Mouse (Mus musculus) heart, embryonic 16.5 days (tissue): Measurements from ENCODE around the gene Coro6. TPM values are rescaled to one million over a fixed set of nuclear protein-coding genes. Genes with fewer than 3 reads are reported as not detected.

Source experiments
- ATAC-seq: fragments of 200-750 bp; cut with Nextera tagmentation; replicated peaks from 2 replicates; pipeline ENCODE4 v1.8.0; 2017; ENCODE audit warnings: moderate number of reproducible peaks; ENCODE audit not compliant: insufficient read depth, low FRiP score; ENCODE audit errors: extremely low read depth
- H3K27ac ChIP-seq: fragments of 300-500 bp; sonication (generic); 2 replicates; pipeline ENCODE4 v1.5.1; 2014; ENCODE audit warnings: mild to moderate bottlenecking, low read length, control low read depth, moderate library complexity
- H3K27me3 ChIP-seq: fragments of 300-500 bp; sonication (generic); 2 replicates; pipeline ENCODE4 v1.6.1; 2014; ENCODE audit warnings: low read length, mixed read lengths; ENCODE audit not compliant: control insufficient read depth, insufficient read depth
- H3K36me3 ChIP-seq: fragments of 300-500 bp; sonication (generic); 2 replicates; pipeline ENCODE4 v1.6.1; 2014; ENCODE audit not compliant: control insufficient read depth, insufficient read depth
- H3K4me1 ChIP-seq: fragments of 300-500 bp; sonication (generic); 2 replicates; pipeline ENCODE4 v1.6.1; 2014; ENCODE audit warnings: low read length, mixed read lengths; ENCODE audit not compliant: control insufficient read depth, insufficient read depth
- H3K4me2 ChIP-seq: fragments of 300-500 bp; sonication (generic); 2 replicates; pipeline ENCODE4 v1.6.1; 2014; ENCODE audit warnings: low read depth, mild to moderate bottlenecking, control low read depth, low read length
- H3K4me3 ChIP-seq: fragments of 300-500 bp; sonication (generic); 2 replicates; pipeline ENCODE4 v1.5.1; 2014; ENCODE audit warnings: mild to moderate bottlenecking, control low read depth, low read length
- H3K9ac ChIP-seq: fragments of 300-500 bp; sonication (generic); 2 replicates; pipeline ENCODE4 v1.6.1; 2014; ENCODE audit warnings: low read length, control low read depth
- H3K9me3 ChIP-seq: fragments of 300-500 bp; sonication (generic); replicated peaks from 2 replicates; pipeline ENCODE4 v1.6.1; 2016; ENCODE audit warnings: low read length; ENCODE audit not compliant: control insufficient read depth
- WGBS: fragments of 180-500 bp; shearing (Covaris S2); extraction: QIAGEN DNeasy Blood & Tissue Kit; methylation state at CpG from one replicate; pipeline ENCODE4 v1.1.7; 2014; 5-methylcytosine and 5-hydroxymethylcytosine counted together
- polyA plus RNA-seq: library from polyadenylated mRNA; unstranded; fragments of >200 nt; fragmentation: Nextera tagmentation; extraction: Ambion mirVana; gene quantifications from 2 replicates; pipeline ENCODE4 v1.2.1, GENCODE M21; 2015

Coro6 gene
- polyA plus RNA-seq, 1 experiment from 2014 or later = 47.4 TPM

- 20% methylated on average over 49 of the region's 49 CpGs for WGBS
- Histone ChIP-seq H3K4me2 (peak overlapping the region; percentile 92), H3K36me3 (peaks cover 29% of the 10 kb centered on the region), H3K4me3 (peak overlapping the region; percentile 60), H3K27me3 (no peaks in the 10 kb centered on the region), H3K9me3 (no peaks in the 10 kb centered on the region), H3K27ac (peak overlapping the region; percentile 73), H3K4me1 (peaks cover 17% of the 10 kb centered on the region), H3K9ac (peak overlapping the region; percentile 79)
- ATAC-seq = peak; percentile 61
These were observed 46.1 kb downstream of the Coro6 start for GRCm38 (mm10) chr11:77508068-77509021.

- no peak overlapping the region for H3K4me3 ChIP-seq
- H3K36me3 ChIP-seq = peaks cover 3% of the 10 kb centered on the region
- H3K9me3 ChIP-seq = no peaks in the 10 kb centered on the region
- H3K27ac ChIP-seq = no peak overlapping the region
- H3K4me2 ChIP-seq = no peak overlapping the region
- no peak for ATAC-seq
- H3K27me3 ChIP-seq = no peaks in the 10 kb centered on the region
- no peak overlapping the region for H3K9ac ChIP-seq
- 74% methylated on average over 5 of the region's 5 CpGs for WGBS
- peaks cover 36% of the 10 kb centered on the region for H3K4me1 ChIP-seq
These were observed 49.1 kb downstream of the Coro6 start for GRCm38 (mm10) chr11:77511336-77511735.

GRCm38 (mm10) chr11:77512891-77513810, 50.9 kb downstream of the Coro6 start:
- WGBS = under 1% methylated on average over 68 of the region's 84 CpGs
- peak overlapping the region; percentile 62 for H3K27ac ChIP-seq
- H3K36me3 ChIP-seq = no peaks in the 10 kb centered on the region
- H3K4me3 ChIP-seq = peak overlapping the region; percentile 74
- peaks cover 32% of the 10 kb centered on the region for H3K4me1 ChIP-seq
- H3K4me2 ChIP-seq = peak overlapping the region; percentile 98
- ATAC-seq = peak; percentile 76
- peaks cover 4% of the 10 kb centered on the region; the same call in 1 of the 2 replicates for H3K27me3 ChIP-seq
- no peaks in the 10 kb centered on the region for H3K9me3 ChIP-seq
- peak overlapping the region; percentile 81 for H3K9ac ChIP-seq

- H3K4me2 ChIP-seq = peak overlapping the region; percentile 98
- ATAC-seq = no peak
- H3K36me3 ChIP-seq = no peaks in the 10 kb centered on the region
- H3K27me3 ChIP-seq = peaks cover 4% of the 10 kb centered on the region; the same call in 1 of the 2 replicates
- peak overlapping the region; percentile 74 for H3K4me3 ChIP-seq
- peaks cover 25% of the 10 kb centered on the region for H3K4me1 ChIP-seq
- peak overlapping the region; percentile 60 for H3K27ac ChIP-seq
- peak overlapping the region; percentile 78 for H3K9ac ChIP-seq
- H3K9me3 ChIP-seq = no peaks in the 10 kb centered on the region
- WGBS = 11% methylated on average over 10 of the region's 10 CpGs
These were observed 51.6 kb downstream of the Coro6 start for GRCm38 (mm10) chr11:77513811-77514170.

- 7% methylated on average over 19 of the region's 19 CpGs for WGBS
- ATAC-seq = no peak
These were observed 52.1 kb downstream of the Coro6 start for GRCm38 (mm10) chr11:77514281-77514831.

GRCm38 (mm10) chr11:77514832-77515636, 52.8 kb downstream of the Coro6 start, which contains the start of gene Abhd15:
Gene Abhd15, plus strand, starts transcription at chr11:77515121.
- peak; percentile 44 for ATAC-seq

More at GRCm38 (mm10) chr11:77514281-77514831, 52.1 kb downstream of the Coro6 start:
- no peaks in the 10 kb centered on the region for H3K36me3 ChIP-seq
- peaks cover 25% of the 10 kb centered on the region for H3K4me1 ChIP-seq
- H3K4me2 ChIP-seq = peak overlapping the region; percentile 98
- peak overlapping the region; percentile 75 for H3K9ac ChIP-seq
- H3K9me3 ChIP-seq = no peaks in the 10 kb centered on the region
- H3K27me3 ChIP-seq = peaks cover 4% of the 10 kb centered on the region; the same call in 1 of the 2 replicates
- H3K27ac ChIP-seq = peak overlapping the region; percentile 58
- peak overlapping the region; percentile 74 for H3K4me3 ChIP-seq

GRCm38 (mm10) chr11:77515637-77516552, 53.7 kb downstream of the Coro6 start, which contains the start of gene Trp53i13:
Gene Trp53i13, minus strand, starts transcription at chr11:77515980.
- WGBS = 13% methylated on average over 39 of the region's 39 CpGs
- Histone ChIP-seq H3K4me3 (peak within 1 kb of the TSS; percentile 74), H3K36me3 (no peaks in the 10 kb centered on the region), H3K4me2 (peak within 1 kb of the TSS; percentile 98), H3K4me1 (peaks cover 25% of the 10 kb centered on the region), H3K9me3 (no peaks in the 10 kb centered on the region), H3K9ac (peak within 1 kb of the TSS; percentile 75), H3K27ac (peak within 1 kb of the TSS; percentile 58), H3K27me3 (peaks cover 4% of the 10 kb centered on the region; the same call in 1 of the 2 replicates)
- ATAC-seq = no peak

More at GRCm38 (mm10) chr11:77514832-77515636, 52.8 kb downstream of the Coro6 start, which contains the start of gene Abhd15:
- Histone ChIP-seq H3K36me3 (no peaks in the 10 kb centered on the region), H3K4me3 (peak within 1 kb of the TSS; percentile 74), H3K4me1 (peaks cover 25% of the 10 kb centered on the region), H3K27me3 (peaks cover 4% of the 10 kb centered on the region; the same call in 1 of the 2 replicates), H3K9ac (peak within 1 kb of the TSS; percentile 78), H3K4me2 (peak within 1 kb of the TSS; percentile 98), H3K9me3 (no peaks in the 10 kb centered on the region), H3K27ac (peak within 1 kb of the TSS; percentile 58)
- WGBS = under 1% methylated on average over 72 of the region's 72 CpGs
